Mouse (Mus musculus): ENCODE measurements around the gene Iqcg. TPM values are rescaled to one million over a fixed set of nuclear protein-coding genes. Genes with fewer than 3 reads are reported as not detected.

Iqcg gene
- polyA plus RNA-seq, 1 experiment from 2014 or later: 2.4 TPM

- Histone ChIP-seq H3K4me2 (ENCODE audit: low read depth, low read length) (no peak overlapping the region), H3K36me3 (ENCODE audit: control insufficient read depth, insufficient read depth, low read length) (no peaks in the 10 kb centered on the region), H3K4me1 (ENCODE audit: control insufficient read depth, insufficient read depth, low read length) (no peaks in the 10 kb centered on the region), H3K9me3 (replicated peaks; ENCODE audit: control insufficient read depth, low read length) (no peaks in the 10 kb centered on the region), H3K27ac (ENCODE audit: low read length) (no peak overlapping the region), H3K9ac (ENCODE audit: low read length) (no peak overlapping the region), H3K4me3 (replicated peaks; ENCODE audit: low read length) (no peak overlapping the region), H3K27me3 (ENCODE audit: control insufficient read depth, insufficient read depth, low read length) (no peaks in the 10 kb centered on the region)
- ATAC-seq (ENCODE audit: insufficient read depth, low FRiP score): no peak
- WGBS: 81% methylated on average over 4 of the region's 4 CpGs
Measured at GRCm38 (mm10) chr16:32981405-32981804, 74.6 kb downstream of the Iqcg start.

- H3K4me2 ChIP-seq (ENCODE audit: low read depth, low read length): no peak overlapping the region
- no peak for ATAC-seq (ENCODE audit: insufficient read depth, low FRiP score)
- WGBS: 80% methylated on average over 1 of the region's 1 CpGs
- no peak overlapping the region for H3K4me3 ChIP-seq (replicated peaks; ENCODE audit: low read length)
- H3K4me1 ChIP-seq (ENCODE audit: control insufficient read depth, insufficient read depth, low read length): no peaks in the 10 kb centered on the region
- no peak overlapping the region for H3K27ac ChIP-seq (ENCODE audit: low read length)
- H3K9ac ChIP-seq (ENCODE audit: low read length): no peak overlapping the region
- H3K27me3 ChIP-seq (ENCODE audit: control insufficient read depth, insufficient read depth, low read length): no peaks in the 10 kb centered on the region
- no peaks in the 10 kb centered on the region for H3K9me3 ChIP-seq (replicated peaks; ENCODE audit: control insufficient read depth, low read length)
- H3K36me3 ChIP-seq (ENCODE audit: control insufficient read depth, insufficient read depth, low read length): peaks cover 5% of the 10 kb centered on the region; the same call in 1 of the 2 replicates
Measured at GRCm38 (mm10) chr16:32980227-32980626, 75.8 kb downstream of the Iqcg start.

DNA sequence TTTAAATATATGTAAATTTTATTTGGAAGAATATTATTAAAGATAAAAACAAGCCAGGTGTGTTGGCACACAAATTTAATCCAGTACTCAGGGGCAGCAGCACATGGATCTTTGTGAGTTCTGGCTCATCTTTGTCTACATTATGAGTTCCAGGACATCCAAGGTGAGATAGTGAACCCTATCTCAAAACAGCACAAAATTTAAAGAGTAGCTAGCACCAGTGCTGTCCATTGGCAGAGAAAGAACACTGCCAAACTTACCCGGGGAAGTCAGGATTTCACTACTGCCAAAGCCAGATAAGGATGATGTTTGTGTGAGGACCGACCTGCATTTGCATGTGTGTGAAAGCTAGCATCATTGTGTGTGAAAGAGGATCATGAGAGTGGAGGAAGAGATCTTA, 83.0 kb downstream of the Iqcg start:
- no peaks in the 10 kb centered on the region for H3K4me1 ChIP-seq (ENCODE audit: control insufficient read depth, insufficient read depth, low read length)
- no peak overlapping the region for H3K27ac ChIP-seq (ENCODE audit: low read length)
- 71% methylated on average over 2 of the region's 2 CpGs for WGBS
- H3K4me2 ChIP-seq (ENCODE audit: low read depth, low read length): no peak overlapping the region
- H3K9ac ChIP-seq (ENCODE audit: low read length): no peak overlapping the region
- H3K9me3 ChIP-seq (replicated peaks; ENCODE audit: control insufficient read depth, low read length): no peaks in the 10 kb centered on the region
- no peaks in the 10 kb centered on the region for H3K27me3 ChIP-seq (ENCODE audit: control insufficient read depth, insufficient read depth, low read length)
- H3K4me3 ChIP-seq (replicated peaks; ENCODE audit: low read length): no peak overlapping the region
- no peak for ATAC-seq (ENCODE audit: insufficient read depth, low FRiP score)
- H3K36me3 ChIP-seq (ENCODE audit: control insufficient read depth, insufficient read depth, low read length): peaks cover 9% of the 10 kb centered on the region; the same call in 1 of the 2 replicates

DNA sequence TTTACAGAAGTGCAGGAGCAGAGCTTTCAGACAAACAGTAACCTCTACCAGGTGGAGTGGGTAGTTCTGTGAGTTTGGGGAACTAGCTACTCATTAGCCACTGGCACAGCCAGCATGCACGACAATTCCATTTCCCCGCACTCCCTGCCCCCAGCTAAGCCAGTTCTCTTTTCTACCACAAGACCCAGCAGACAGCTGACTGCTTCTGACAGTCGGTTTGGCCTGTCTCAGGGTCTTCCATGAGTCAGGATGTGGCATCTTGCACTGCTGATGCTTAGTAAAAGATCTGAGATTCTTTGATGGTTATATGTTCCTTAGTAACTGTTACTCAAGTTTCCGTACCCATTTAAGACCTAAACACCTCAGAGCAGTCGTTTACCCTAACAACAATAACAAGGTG, 83.5 kb downstream of the Iqcg start:
- Histone ChIP-seq H3K4me2 (ENCODE audit: low read depth, low read length) (no peak overlapping the region), H3K9me3 (replicated peaks; ENCODE audit: control insufficient read depth, low read length) (no peaks in the 10 kb centered on the region), H3K4me1 (ENCODE audit: control insufficient read depth, insufficient read depth, low read length) (no peaks in the 10 kb centered on the region), H3K9ac (ENCODE audit: low read length) (no peak overlapping the region), H3K36me3 (ENCODE audit: control insufficient read depth, insufficient read depth, low read length) (peaks cover 9% of the 10 kb centered on the region; the same call in 1 of the 2 replicates), H3K27me3 (ENCODE audit: control insufficient read depth, insufficient read depth, low read length) (no peaks in the 10 kb centered on the region), H3K27ac (ENCODE audit: low read length) (no peak overlapping the region), H3K4me3 (replicated peaks; ENCODE audit: low read length) (no peak overlapping the region)
- 71% methylated on average over 5 of the region's 5 CpGs for WGBS
- ATAC-seq (ENCODE audit: insufficient read depth, low FRiP score): no peak

MicroRNA genes within 50 kb of the gene (microRNA counts, 519-probe panel; counts per million panel counts)
- microRNA mmu-miR-1947: not detected

Small RNAs within 50 kb of the gene (microRNA-seq; reads per million reads assigned to microRNA genes)
- gene Gm22231: not detected
- gene Mir1947: 4.0 reads per million, percentile 22 among the genes with 10 or more reads in this experiment

Other genes with a start within 250 kb of the Iqcg start
- gene Smbd1, start 245.7 kb downstream of the Iqcg start, polyA plus RNA-seq (2015; fragmentation: Nextera tagmentation; extraction: Ambion mirVana): 0.27 TPM in 1 of 2 replicates, not detected in the other
- 85.2 and 92.5 TPM in 2 replicates for gene Fyttd1, start 178.7 kb downstream of the Iqcg start, polyA plus RNA-seq (2015; fragmentation: Nextera tagmentation; extraction: Ambion mirVana)
- gene Rubcn, start 178.5 kb downstream of the Iqcg start, polyA plus RNA-seq (2015; fragmentation: Nextera tagmentation; extraction: Ambion mirVana): 24.3 and 24.7 TPM in 2 replicates
- 14.8 and 15.5 TPM in 2 replicates for gene Lrch3, start 142.1 kb downstream of the Iqcg start, polyA plus RNA-seq (2015; fragmentation: Nextera tagmentation; extraction: Ambion mirVana)
- 790 and 946 TPM in 2 replicates for gene Rpl35a, start 235 bp upstream of the Iqcg start, polyA plus RNA-seq (2015; fragmentation: Nextera tagmentation; extraction: Ambion mirVana)
- gene Lmln, start 6.3 kb upstream of the Iqcg start, polyA plus RNA-seq (2015; fragmentation: Nextera tagmentation; extraction: Ambion mirVana): 2.6 and 2.8 TPM in 2 replicates
- 8.8 and 9.5 TPM in 2 replicates for gene Osbpl11, start 128.9 kb upstream of the Iqcg start, polyA plus RNA-seq (2015; fragmentation: Nextera tagmentation; extraction: Ambion mirVana)
- 83.6 and 87.3 TPM in 2 replicates for gene Snx4, start 195.2 kb upstream of the Iqcg start, polyA plus RNA-seq (2015; fragmentation: Nextera tagmentation; extraction: Ambion mirVana)

Data from stomach, embryonic 16.5 days (tissue).